Mouse (Mus musculus) lung, embryonic 14.5 days (tissue): ENCODE results near the gene Mybl2. TPM values are rescaled to one million over a fixed set of nuclear protein-coding genes. Genes with fewer than 3 reads are reported as not detected.

ENCODE experiments used
- ATAC-seq: fragments of 200-750 bp; cut with Nextera tagmentation; 2 replicates; pipeline ENCODE4 v1.8.0; 2017; ENCODE audit warnings: mild to moderate bottlenecking, moderate TSS enrichment, moderate library complexity; ENCODE audit not compliant: insufficient read depth
- DNase-seq: peaks from one replicate; pipeline ENCODE4 v3.0.0-alpha.2; 2015
- H3K27ac ChIP-seq: fragments of 300-500 bp; sonication (generic); 2 replicates; pipeline ENCODE4 v1.5.1; 2014; ENCODE audit warnings: low read depth, mild to moderate bottlenecking, moderate library complexity
- H3K27me3 ChIP-seq: fragments of 300-500 bp; sonication (generic); 2 replicates; pipeline ENCODE4 v1.6.1; 2014; ENCODE audit warnings: low read length, control low read depth; ENCODE audit not compliant: insufficient read depth
- H3K36me3 ChIP-seq: fragments of 300-500 bp; sonication (generic); 2 replicates; pipeline ENCODE4 v1.6.1; 2014; ENCODE audit warnings: control low read depth; ENCODE audit not compliant: insufficient read depth
- H3K4me1 ChIP-seq: fragments of 300-500 bp; sonication (generic); 2 replicates; pipeline ENCODE4 v1.6.1; 2014; ENCODE audit warnings: antibody characterized with exemption, control low read depth; ENCODE audit not compliant: insufficient read depth
- H3K4me2 ChIP-seq: fragments of 300-500 bp; sonication (generic); 2 replicates; pipeline ENCODE4 v1.6.1; 2014; ENCODE audit warnings: mild to moderate bottlenecking
- H3K4me3 ChIP-seq: fragments of 300-500 bp; sonication (generic); 2 replicates; pipeline ENCODE4 v1.5.1; 2014; ENCODE audit warnings: low read depth, low read length
- H3K9ac ChIP-seq: fragments of 300-500 bp; sonication (generic); 2 replicates; pipeline ENCODE4 v1.6.1; 2014
- H3K9me3 ChIP-seq: fragments of 300-500 bp; sonication (generic); 2 replicates; pipeline ENCODE4 v1.6.1; 2016; ENCODE audit warnings: low read depth, low read length, control low read depth
- CTCF ChIP-seq: IDR thresholded peaks from 2 replicates; pipeline ENCODE4 v1.5.1; 2016; ENCODE audit warnings: antibody characterized with exemption, low read depth
- WGBS: fragments of 180-500 bp; shearing (Covaris S2); extraction: QIAGEN DNeasy Blood & Tissue Kit; methylation state at CpG from one replicate; pipeline ENCODE4 v1.1.7; 2014; 5-methylcytosine and 5-hydroxymethylcytosine counted together
- microRNA-seq: library from miRNA; unstranded; fragments of <30 nt; microRNA quantifications from one replicate; pipeline ENCODE4, GENCODE M21; 2016; ENCODE audit warnings: borderline number of aligned reads
- polyA plus RNA-seq: library from polyadenylated mRNA; unstranded; fragments of >200 nt; fragmentation: Nextera tagmentation; extraction: Ambion mirVana; gene quantifications from 2 replicates; pipeline ENCODE4 v1.2.1, GENCODE M21; 2014

Mybl2 gene
- polyA plus RNA-seq, 1 experiment from 2014 or later: 39.5 TPM

- DNase-seq (no peak), ATAC-seq (no peak)
- no peak for TF ChIP-seq CTCF
- Histone ChIP-seq H3K4me1 (no peaks in the 10 kb centered on the region), H3K36me3 (no peaks in the 10 kb centered on the region), H3K9me3 (no peaks in the 10 kb centered on the region), H3K27me3 (no peaks in the 10 kb centered on the region), H3K4me3 (no peak overlapping the region), H3K27ac (no peak overlapping the region), H3K4me2 (no peak overlapping the region), H3K9ac (no peak overlapping the region)
- 83% methylated on average over 5 of the region's 5 CpGs for WGBS
Observed at GRCm38 (mm10) chr2:163130837-163131236, 76.3 kb downstream of the Mybl2 start.

- Histone ChIP-seq H3K4me1 (no peaks in the 10 kb centered on the region), H3K9ac (no peak overlapping the region), H3K4me2 (no peak overlapping the region), H3K36me3 (no peaks in the 10 kb centered on the region), H3K9me3 (no peaks in the 10 kb centered on the region), H3K4me3 (no peak overlapping the region), H3K27ac (no peak overlapping the region), H3K27me3 (no peaks in the 10 kb centered on the region)
- 84% methylated on average over 5 of the region's 5 CpGs for WGBS
- DNase-seq (no peak), ATAC-seq (no peak)
- no peak for TF ChIP-seq CTCF
Observed at GRCm38 (mm10) chr2:163132314-163132713, 77.8 kb downstream of the Mybl2 start.

Small RNAs within 50 kb of the gene (microRNA-seq; reads per million reads assigned to microRNA genes)
- gene Gm22174: not detected
- gene Mir7003: not detected

Other genes with a start within 250 kb of the Mybl2 start
- 242 and 244 TPM in 2 replicates for gene Srsf6, start 123.2 kb upstream of the Mybl2 start, polyA plus RNA-seq
- gene L3mbtl1, start 111.2 kb upstream of the Mybl2 start, polyA plus RNA-seq: 0.21 TPM in 1 of 2 replicates, not detected in the other
- not detected in 2 replicates for gene Sgk2, start 67.4 kb upstream of the Mybl2 start, polyA plus RNA-seq
- gene Ift52, start 37.3 kb upstream of the Mybl2 start, polyA plus RNA-seq: 47.4 and 49.0 TPM in 2 replicates
- not detected in 2 replicates for gene Gtsf1l, start 33.2 kb downstream of the Mybl2 start, polyA plus RNA-seq
- 4.3 and 4.6 TPM in 2 replicates for gene Tox2, start 148.4 kb downstream of the Mybl2 start, polyA plus RNA-seq